Mouse (Mus musculus) brain, embryonic 18.5 days (tissue): ENCODE data around the gene Lrmda.

Source experiments
- DNase-seq: peaks from one replicate; pipeline ENCODE4 v3.0.0-alpha.2; 2012; ENCODE audit warnings: low read depth, low spot score

The Lrmda gene

DNA sequence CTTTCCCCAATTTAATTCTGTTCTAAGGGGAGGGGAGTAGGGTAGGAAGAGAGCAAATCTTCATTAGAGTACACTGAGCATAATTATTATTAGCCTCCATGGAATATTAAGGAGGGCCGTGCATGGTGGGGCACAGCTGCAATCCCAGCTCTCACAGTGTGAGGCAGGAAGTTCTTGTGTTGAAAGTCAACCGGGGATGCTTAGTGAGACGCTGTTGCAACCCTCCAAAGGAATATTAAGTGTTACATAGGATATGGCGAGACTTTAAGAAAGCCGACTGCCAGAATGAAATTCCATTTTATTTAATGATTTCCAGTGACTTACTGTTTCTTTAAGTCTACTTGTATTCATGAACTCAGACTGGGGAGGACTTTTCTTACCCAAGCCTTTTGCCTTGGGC, 23.9 kb downstream of the Lrmda start:
- DNase-seq = no peak

DNA sequence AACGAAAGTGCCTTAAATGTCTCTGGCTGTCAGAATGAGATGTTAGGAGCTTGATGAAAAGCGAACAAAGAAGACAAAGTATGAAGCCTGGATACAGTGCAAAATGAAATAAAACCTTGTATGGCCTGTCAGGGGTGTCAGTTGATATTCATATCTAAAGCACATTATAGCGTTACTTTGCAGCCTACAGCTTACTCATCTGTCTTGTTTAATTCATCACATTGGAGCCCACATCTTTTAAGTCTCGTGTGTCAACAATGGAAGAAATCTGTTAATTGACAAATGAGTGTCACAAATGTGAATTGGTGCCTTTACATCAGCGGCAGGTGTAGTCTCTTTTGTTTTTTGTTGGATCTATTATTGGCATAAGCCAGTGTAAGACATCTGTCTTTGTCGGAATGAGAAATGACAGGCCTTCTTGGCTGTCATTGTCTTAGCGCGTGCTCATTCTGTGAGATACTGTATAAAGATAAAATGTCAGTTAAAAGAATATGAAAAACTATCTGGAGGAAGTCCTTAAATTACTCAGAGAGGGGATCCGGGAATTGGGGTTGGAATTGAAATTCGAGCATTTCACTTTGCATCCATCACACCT, 26.8 kb downstream of the Lrmda start:
- peak; percentile 43 for DNase-seq

DNA sequence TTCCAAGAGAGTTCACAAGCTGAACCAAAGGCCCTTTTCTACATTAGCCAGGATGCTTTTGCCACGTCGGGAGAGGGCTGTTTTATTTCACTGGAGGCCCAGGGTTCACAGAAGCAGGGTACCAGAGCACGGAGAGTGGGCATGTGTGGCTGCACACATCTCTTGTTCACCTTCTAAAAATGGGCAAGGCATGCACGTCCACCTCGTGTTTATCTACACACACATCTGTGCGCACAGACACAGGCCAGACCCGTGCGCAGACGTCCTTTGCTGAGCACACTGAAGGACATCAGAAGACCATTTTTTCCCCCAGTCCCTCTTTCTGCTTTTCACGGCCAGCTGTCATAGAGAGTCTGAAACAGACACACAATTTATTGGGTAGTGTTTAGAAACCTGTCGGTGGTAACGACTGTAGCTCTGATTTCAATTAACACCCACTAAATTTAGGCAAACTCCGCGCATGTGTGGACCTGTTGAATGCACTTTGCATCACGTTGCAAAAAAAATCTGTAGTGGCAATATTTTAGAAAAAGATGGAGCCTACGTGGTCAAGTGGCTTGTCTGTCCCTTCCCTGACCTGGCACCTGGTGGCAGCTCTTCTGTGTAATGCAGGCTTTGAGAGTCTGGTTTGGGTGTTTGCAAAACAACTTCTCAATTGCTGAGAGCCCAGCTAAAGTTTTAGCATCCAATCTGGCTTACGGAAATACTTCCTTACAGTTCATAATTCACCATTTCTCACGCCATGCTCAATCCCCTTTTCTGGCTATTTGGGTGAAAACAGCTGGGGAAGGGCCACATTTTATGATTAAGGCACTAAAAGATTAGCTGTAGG, 28.8 kb downstream of the Lrmda start:
- no peak for DNase-seq

DNA sequence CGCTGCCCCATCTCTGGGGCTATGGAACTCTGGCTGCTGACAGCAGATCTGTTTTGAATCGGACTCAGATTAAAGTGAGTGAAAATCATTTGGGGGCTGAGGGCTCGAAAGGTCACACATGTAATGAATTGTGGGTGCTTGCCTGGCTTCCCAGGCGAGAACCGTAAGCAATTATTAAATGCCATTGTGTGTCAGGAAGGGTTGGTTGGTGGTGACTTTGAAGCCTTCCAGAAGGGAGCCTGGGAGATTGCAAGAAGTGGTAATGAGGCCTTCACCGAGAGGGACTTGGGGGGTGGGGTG, 29.3 kb downstream of the Lrmda start:
- DNase-seq = no peak

DNA sequence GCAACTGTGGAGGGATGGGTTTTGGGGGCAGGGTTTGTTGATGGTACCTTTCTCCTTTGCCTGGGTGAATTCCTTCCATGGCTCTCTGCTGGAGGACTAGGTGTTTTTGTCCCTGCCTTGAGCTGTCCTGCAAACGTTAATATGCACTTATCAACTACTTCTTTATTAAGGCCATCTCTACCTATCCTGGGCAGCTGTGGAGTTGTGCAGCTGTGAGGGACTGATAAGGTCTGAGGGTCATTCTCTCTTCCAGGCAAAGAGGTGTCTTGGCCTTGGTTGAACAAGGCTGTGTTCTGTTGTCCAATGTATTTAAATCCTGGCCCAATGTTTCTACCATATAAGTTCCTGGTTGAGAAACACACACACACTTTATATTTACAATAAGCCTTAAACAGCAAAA, 29.8 kb downstream of the Lrmda start:
- no peak for DNase-seq

DNA sequence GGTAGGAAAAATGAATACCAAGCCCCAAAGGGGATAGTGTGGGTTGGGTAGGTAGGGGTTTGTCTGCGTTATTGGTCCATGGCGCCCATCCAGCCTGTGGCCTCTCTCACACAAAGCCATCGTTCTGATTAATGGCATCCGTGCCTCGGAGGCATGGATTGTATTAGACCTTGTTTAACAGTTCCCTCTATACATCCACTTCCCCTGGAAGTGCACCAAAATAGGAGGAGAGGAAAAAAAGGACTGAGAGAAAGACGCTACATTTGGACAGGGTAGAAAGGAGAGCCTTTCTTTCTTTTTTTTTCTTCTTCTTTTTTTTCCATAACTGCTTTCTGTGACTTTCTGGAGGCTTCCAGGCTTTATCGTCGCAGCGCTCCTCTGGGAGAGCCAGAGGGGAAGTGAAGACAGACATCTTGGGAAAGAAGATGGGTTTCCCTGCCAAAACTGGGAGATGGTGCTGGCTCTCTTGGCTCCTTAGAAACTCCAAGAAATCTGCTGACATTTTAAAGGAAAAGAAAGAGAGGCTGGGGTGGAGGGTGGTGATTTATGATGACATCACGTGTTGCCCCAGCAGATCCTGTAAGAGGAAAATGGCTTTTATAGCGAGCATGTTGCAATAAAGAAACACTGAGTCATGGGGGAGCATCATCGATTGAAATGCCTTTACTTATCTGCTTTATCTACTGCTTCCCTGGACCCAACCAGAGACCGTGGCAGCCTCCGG, 32.6 kb downstream of the Lrmda start:
- DNase-seq = peak; percentile 60

DNA sequence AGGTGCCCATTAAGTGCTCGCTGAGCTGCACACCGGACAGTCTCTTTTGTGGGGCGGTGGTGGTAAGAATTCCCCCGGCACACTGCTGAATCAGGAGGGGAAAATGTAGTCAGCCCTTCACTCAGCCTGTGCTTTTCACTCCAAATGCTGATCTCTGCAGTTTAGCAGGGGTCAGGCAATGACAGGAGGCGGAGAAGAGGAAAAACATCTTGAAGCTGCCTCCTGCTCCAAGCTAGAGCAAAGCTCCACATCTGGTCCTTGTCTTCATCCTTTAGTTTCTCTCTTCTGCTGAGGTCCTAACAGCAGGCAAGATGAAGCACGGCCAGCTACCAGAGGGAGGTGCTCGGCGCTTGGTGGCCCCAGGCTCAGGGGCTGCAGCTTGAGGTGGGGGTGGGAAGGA, 36.1 kb downstream of the Lrmda start:
- no peak for DNase-seq

DNA sequence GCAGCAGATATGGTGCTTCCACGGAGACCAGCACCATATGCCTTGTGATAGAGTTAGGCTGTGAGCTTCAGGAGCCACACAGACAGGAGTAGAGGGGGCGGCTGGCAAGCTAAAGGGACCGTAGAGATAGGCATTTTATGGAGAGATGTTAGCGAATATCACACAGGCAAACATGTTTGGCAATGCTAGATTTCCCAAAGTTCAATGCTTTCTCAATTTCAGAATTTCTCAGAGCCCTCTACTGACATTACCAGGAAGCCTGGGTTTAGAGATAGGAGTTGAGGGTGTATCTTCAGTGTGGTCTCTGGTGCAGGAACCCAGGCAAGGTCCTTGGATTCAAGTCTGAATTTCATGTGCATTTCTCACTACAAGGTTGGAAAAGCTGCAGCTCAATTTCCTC, 36.7 kb downstream of the Lrmda start:
- DNase-seq = no peak

DNA sequence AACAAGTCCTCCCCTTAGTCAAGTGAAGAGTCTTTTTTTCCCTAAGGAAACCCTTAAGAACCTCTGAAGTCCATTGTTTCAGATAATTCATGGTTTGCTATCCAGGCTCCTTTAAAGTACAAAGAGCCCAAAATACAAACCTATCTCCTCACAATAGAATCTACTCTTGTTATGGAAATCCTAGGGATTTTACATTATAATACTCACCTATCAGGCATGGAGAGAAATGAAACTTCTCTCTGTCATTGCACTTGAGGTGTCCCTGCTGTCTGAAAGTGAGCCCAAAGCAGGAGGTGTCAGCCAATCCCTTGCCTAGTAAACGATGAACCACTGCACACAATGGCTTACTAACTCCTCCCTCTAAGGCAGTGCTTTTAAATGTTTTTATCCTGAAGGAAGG, 39.2 kb downstream of the Lrmda start:
- no peak for DNase-seq

DNA sequence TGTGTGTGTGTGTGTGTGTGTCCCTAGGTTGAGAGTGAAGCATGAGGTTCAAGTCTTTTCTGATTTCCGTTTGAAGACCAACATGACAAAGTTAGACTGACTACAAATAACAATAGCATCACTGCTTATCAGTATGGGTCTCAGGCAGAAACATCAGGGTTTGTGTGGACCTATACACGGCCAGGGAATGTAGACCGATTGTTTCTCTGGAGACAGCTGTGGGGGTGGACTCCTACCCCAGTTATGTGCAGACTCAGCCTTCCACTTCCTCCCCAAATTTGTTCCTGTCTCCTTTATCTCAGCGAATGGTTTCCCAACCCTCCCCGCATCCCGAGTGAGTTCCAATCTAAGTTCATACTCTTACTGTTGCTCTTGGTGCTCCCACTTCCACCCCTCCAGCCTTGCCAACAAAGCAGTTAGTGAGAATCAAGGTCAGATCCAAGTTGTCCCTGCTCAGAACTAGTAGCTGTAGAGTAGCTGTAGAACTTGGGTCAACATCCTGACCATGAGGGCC, 39.9 kb downstream of the Lrmda start:
- no peak for DNase-seq

DNA sequence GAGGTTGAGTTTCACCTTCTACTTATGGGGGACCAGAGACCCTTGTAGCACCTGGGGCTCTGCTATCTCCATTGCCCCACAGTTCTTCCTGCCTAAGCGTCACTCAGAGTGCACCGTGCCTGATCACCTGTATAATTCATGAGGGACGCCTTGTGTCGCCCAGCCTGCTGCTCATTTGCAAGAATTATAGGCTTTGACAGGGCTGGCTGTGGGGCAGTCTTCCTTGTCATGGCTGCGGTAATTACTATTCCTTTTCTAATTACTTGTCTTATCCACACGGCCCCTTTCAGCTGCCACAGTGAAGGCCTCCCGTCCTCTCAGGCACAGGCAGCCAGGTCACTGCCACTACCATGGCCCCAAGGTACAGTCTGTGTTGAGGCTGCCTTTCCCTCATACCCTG, 41.3 kb downstream of the Lrmda start:
- no peak for DNase-seq

DNA sequence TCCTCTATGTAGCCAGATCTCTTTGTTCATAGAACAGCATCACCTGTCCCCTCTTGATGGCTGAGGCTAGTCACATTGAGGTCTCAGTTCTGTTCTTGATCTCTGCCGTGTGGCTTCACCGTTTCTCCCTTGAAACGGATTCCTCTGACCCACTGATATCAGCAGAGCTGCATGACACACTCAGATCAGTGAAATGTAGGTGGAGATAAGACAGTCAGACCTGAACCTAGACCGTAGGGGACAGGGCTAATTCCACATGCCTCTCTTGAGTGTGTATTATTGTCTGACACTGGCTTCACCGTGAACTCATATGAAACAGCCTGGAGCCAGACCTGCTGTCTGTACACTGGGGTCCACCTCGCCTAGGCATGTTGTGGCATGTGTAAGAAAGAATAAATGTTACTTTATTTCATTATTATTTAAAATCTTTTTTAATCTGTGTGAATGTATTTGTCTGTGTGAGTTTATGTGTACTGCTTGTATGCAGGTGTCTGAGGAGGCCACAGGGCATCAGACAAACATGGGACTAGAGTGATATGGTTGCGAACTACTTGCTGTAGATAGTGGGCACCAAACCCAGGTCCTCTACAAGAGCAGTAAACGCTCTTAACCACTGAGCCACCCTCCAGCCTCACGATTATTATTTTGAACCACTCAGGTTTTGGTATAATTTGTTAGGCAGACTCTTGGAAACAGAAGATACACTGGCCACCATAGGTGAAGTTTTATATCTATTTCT, 42.8 kb downstream of the Lrmda start:
- no peak for DNase-seq

DNA sequence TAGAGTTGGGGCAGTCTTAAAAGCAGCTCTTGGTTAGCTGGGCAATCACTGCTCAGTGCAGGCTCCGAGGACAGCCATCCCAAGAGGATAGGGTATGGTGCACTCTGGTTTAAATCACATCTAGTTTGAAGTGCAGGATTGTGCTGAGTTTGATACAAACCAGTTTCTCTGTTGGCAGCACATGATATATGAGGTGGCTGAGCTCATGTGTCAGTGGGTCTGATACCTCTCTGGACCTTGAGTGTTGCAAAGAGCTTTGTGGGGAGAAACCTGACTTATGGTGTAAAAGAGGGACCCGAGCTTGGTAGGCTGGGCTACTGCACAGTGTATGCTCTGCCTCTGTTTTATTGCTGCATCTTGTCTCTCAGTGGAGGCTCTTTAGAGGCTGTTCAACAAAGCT, 49.7 kb downstream of the Lrmda start:
- DNase-seq = no peak

DNA sequence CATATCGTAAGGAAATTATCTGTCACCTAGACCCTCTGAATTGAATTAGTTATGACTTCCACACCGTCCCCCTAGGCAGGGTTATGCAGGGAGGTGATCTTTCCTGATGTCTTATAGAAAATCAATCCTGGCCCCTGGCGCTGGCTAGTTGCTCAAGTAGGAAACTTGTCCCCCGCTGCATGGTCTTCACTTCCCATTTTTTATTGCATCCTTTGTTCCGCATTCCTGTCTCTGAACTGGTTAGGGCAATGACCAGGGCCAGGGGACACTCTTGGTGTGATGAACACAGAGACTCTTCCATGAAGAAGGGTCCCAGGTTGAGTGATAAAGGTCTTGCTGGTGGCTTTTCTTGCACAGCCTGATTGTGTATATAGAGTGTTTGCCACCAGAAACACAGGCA, 53.9 kb downstream of the Lrmda start:
- DNase-seq = no peak

DNA sequence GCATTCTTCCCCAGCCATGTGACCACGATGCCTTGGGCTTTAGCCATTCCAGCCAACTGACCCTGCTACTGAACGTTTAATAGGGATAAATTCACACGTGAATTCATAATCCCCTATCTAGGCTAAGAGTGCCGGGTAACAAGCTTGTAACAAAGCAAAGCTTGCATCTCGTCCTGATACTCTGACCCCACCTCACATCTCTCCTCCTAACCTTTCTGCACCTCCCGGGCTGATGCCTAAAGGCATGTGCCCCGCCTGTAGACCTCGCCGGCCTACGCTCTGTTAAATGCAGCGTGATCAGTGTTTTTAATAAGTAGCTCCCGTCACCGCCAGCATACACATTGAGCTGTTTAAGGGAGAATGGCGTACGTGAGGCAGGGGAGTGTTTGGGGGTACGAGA, 54.7 kb downstream of the Lrmda start:
- no peak for DNase-seq

DNA sequence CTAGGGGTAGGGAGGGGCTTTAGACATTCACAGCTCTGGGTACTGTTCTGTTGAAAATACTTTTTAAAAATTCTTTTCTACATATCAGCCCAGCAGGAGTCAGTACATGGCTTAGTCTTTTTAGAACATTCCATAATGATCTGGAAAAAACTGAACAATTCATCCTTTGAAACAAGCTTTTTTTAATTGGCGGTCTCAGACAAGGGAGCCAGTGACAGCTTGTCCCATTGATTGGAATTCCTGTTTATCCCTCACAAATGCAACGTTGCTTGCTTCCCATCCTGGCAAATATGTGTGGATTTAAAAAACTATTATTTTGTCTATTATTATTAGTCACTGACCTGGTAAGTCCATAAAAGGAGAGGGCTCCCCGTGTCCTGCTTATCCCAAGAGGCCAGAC, 64.4 kb downstream of the Lrmda start:
- DNase-seq = no peak

DNA sequence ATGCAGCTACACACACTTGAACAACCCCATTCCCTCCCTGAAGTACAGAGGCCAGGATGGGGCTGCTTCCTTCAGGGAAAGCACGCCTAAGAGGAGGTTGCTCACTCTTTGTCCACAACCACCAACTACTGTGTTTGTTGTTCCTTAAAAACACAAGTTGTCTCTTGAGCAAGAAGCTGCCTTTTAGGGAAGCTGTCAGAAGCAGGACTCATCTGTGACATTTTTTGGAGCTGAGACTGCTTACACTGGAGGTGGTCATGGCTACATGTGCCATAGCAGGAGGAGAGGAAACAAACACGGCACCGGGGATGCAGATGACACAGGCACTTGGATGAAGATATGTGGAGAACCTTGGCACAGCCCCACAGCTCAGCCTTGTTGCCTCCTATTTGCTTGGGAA, 65.9 kb downstream of the Lrmda start:
- DNase-seq = no peak

DNA sequence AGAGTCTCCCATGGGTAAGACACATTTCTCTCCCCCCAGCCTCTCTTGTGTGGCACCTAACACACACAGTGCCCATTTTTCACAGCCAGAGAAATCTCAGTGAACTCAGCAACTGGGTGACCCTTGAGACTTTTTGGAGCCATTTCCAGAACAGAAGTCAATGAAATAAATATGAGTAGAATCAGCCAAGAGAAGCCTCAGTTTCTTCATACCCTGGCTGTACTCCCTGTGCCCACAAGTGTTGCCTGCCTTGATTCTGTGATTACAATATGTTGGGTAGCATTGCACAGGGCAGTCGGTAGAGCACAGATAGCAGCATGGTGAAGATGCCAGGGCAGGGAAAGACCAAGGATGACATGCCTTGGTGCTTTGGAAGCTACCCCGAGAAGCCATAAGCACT, 69.1 kb downstream of the Lrmda start:
- no peak for DNase-seq

DNA sequence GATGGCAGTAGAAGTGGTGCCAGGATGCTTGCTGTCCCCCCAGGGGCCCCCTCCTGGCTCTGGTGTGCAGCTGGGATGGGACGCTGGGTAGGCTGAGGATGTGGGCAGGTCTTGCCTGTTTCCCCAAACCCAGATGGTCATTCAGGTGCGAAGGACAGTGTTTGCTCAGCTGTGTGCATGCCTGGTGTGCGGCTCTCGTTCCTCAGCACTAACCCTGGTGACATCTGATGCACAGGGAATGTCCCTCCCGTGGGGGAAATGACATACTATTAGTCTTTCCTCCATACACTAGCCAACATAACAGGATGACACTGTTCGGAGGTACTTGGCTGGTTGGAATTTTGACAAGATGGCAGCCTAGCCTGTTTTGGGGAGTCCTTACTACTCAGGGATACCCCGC, 69.8 kb downstream of the Lrmda start:
- no peak for DNase-seq

DNA sequence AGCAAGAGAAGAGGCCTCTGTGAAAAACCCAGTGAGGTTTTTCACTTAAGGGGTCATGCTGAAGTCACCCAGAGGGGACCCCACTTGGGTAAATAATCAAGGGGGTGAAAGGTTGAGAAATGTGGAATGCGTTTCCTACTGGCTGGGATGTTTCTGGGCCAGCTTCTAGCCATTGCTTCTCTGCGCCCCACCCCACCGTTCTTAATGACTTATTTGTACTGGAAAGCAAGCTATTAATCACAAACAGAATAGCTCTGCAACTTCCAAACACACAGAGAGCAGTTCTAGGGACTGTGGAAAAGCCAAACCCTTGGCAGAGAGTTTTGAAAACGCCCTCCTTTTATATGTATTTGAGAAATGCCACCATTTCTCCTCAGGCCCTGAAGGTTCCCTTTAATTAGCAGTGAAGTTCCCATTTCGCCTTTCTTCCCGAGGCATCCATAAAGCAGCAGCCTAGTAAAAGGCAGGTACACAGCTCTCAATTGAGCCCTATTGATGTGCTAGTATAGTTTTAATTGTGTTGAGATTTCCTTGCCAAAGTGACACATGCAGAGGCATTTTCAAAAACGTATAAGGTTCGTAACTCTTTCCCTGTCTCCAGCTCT, 70.5 kb downstream of the Lrmda start:
- DNase-seq = no peak

DNA sequence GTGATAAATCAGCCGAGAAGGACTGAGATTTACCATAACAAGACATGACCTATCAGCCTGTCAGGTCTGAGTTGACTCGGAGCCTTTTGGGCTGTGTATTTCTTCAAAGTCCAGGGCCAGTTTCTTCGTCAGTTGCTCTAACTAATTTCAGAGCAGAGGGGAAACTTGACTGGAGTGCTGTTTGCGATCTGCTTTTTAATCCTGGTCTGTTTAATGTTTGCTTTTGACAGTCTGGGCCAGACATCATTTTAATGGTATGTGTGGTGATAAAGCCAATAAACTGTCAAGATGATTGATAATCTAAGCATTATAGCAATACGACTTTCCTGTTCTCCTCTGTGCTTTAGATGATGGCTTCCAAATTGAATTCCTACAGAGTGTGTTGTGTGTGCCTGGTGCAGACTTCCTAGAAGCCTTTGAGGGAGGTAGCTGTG, 71.3 kb downstream of the Lrmda start:
- DNase-seq = no peak

DNA sequence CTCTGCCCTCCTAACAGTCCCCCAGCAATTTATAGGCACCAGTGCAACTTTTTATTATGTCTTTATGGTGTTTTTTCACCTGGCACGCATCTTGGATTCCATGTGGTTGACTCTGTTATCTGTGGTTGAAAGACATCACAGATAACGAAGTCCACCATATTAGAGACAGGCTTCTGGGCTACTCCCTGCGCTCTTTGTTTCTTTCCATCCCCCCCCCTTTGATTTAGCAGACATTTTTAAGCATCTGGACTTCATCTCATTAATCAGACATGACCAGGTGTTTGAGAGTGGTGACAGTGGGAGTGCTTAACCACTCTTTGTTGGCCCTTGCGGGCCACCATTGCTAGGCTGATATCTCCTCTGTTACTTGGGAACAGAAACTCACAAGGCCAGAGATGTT, 71.8 kb downstream of the Lrmda start:
- no peak for DNase-seq
